31 mouse cellular contexts compared by ENCODE assay signal in the genomic region with DNA sequence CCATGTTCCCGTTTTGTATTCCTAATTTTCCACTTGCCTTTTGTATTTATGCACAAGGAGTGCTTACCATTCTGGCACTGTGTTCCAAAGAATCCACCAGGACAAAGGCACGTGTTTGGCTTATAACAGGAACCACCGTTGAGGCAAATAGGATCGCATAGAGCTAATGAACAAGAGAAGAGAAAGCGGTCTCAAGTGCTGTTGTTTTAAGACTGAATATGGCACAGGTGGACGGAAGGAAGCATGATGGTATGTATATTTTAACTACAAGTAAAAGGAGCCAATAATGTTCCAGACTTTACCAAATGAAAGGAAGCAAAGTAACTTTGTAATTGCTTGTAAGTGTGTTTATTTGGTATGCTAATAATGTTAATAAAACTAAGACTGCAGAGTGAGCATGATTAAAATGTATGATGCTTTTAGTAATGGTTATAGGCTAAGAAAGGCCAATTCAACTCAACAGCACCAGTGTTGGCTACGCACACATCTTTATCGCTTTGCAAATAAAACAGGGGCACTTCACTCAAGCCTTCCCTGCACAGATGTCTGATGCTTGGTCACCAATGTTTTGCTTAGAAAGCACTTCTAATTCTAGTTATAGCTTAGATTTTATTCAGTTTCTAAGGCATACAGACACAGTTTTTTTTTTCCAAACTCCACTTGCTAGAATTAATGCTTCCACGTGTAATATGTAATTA. TPM values are rescaled to one million over a fixed set of nuclear protein-coding genes. Genes with fewer than 3 reads are reported as not detected.
A peak's percentile ranks its signal among the peaks of the same experiment; 100 is the strongest.
DNase-seq lines count a peak whose midpoint lies in the region; ATAC-seq and TF ChIP-seq lines count a peak whose summit lies in the region.
"Had no signal": no experiment of that assay in that cellular context is flagged by ENCODE, and none has a peak within 500 bp of the region (broad histone marks: within the 10 kb centered on the region; RNA-seq: fewer than 3 reads in every experiment).

No protein-coding gene starts in this region.

- TF ChIP-seq CTCF in forebrain, postnatal 0 days (IDR thresholded peaks at IDR 0.05; ENCODE audit: low read depth) = no peak
- no peak for TF ChIP-seq CTCF in lung, embryonic 14.5 days (IDR thresholded peaks at IDR 0.05; ENCODE audit: low read depth)

- H3K9ac ChIP-seq in forebrain, embryonic 13.5 days = no peak overlapping the region
- H3K9ac ChIP-seq in forebrain, postnatal 0 days = no peak overlapping the region
- no peak overlapping the region for H3K9ac ChIP-seq in lung, embryonic 14.5 days
- H3K9ac ChIP-seq in lung, embryonic 16.5 days (ENCODE audit: low read length) = no peak overlapping the region
- H3K9ac ChIP-seq in midbrain, embryonic 11.5 days (ENCODE audit: low read length) = no peak overlapping the region
- no peak overlapping the region for H3K9ac ChIP-seq in midbrain, embryonic 14.5 days (replicated peaks; ENCODE audit: low read length)
- H3K9ac ChIP-seq: embryonic facial prominence, embryonic 13.5 days; embryonic facial prominence, embryonic 15.5 days; forebrain, embryonic 12.5 days had no signal

- no peaks in the 10 kb centered on the region for H3K36me3 ChIP-seq in forebrain, embryonic 13.5 days (ENCODE audit: poor library complexity, severe bottlenecking)
- no peaks in the 10 kb centered on the region for H3K36me3 ChIP-seq in forebrain, postnatal 0 days (ENCODE audit: insufficient read depth)
- no peaks in the 10 kb centered on the region for H3K36me3 ChIP-seq in lung, embryonic 14.5 days (ENCODE audit: insufficient read depth)
- H3K36me3 ChIP-seq in lung, embryonic 16.5 days (ENCODE audit: control insufficient read depth, insufficient read depth, low read length) = no peaks in the 10 kb centered on the region
- H3K36me3 ChIP-seq in midbrain, embryonic 11.5 days (ENCODE audit: control insufficient read depth, insufficient read depth, low read length) = no peaks in the 10 kb centered on the region
- H3K36me3 ChIP-seq in midbrain, embryonic 14.5 days (ENCODE audit: control insufficient read depth, insufficient read depth, low read length) = no peaks in the 10 kb centered on the region
- H3K36me3 ChIP-seq: embryonic facial prominence, embryonic 13.5 days; embryonic facial prominence, embryonic 15.5 days; forebrain, embryonic 10.5 days; forebrain, embryonic 12.5 days; G1E had no signal

- no peaks in the 10 kb centered on the region for H3K27me3 ChIP-seq in forebrain, embryonic 13.5 days
- no peaks in the 10 kb centered on the region for H3K27me3 ChIP-seq in forebrain, postnatal 0 days (ENCODE audit: insufficient read depth, low read length)
- H3K27me3 ChIP-seq in lung, embryonic 14.5 days (ENCODE audit: insufficient read depth, low read length) = no peaks in the 10 kb centered on the region
- H3K27me3 ChIP-seq in lung, embryonic 16.5 days (ENCODE audit: control insufficient read depth, insufficient read depth, low read depth, low read length) = no peaks in the 10 kb centered on the region
- no peaks in the 10 kb centered on the region for H3K27me3 ChIP-seq in midbrain, embryonic 11.5 days (ENCODE audit: control insufficient read depth, insufficient read depth, low read length)
- no peaks in the 10 kb centered on the region for H3K27me3 ChIP-seq in midbrain, embryonic 14.5 days (ENCODE audit: control insufficient read depth, insufficient read depth, low read length)
- H3K27me3 ChIP-seq: CH12.LX; embryonic facial prominence, embryonic 13.5 days; embryonic facial prominence, embryonic 15.5 days; forebrain, embryonic 12.5 days had no signal

- peak; percentile 10; the same call in 1 of the 2 replicates for ATAC-seq in forebrain, embryonic 13.5 days
- ATAC-seq in forebrain, postnatal 0 days = no peak
- ATAC-seq in lung, embryonic 14.5 days (ENCODE audit: insufficient read depth) = peak; percentile 75; the same call in 1 of the 2 replicates
- ATAC-seq in lung, embryonic 16.5 days (ENCODE audit: low read depth) = peak; percentile 51; the same call in 1 of the 2 replicates
- ATAC-seq in midbrain, embryonic 11.5 days (ENCODE audit: low FRiP score) = no peak
- ATAC-seq in midbrain, embryonic 14.5 days (ENCODE audit: low FRiP score, low TSS enrichment) = no peak
- ATAC-seq: activated CD4-positive, CD25-positive, alpha-beta regulatory T cell, adult 4 months; CD4-positive, CD25-positive, alpha-beta regulatory T cell, adult 4 months; Patski had no signal

- H3K27ac ChIP-seq in forebrain, embryonic 13.5 days = no peak overlapping the region
- H3K27ac ChIP-seq in forebrain, postnatal 0 days (ENCODE audit: low read depth, low read length) = no peak overlapping the region
- no peak overlapping the region for H3K27ac ChIP-seq in lung, embryonic 14.5 days (ENCODE audit: low read depth)
- H3K27ac ChIP-seq in lung, embryonic 16.5 days (ENCODE audit: low read length) = no peak overlapping the region
- H3K27ac ChIP-seq in midbrain, embryonic 11.5 days (ENCODE audit: low read depth, low read length) = no peak overlapping the region
- H3K27ac ChIP-seq in midbrain, embryonic 14.5 days (replicated peaks; ENCODE audit: low read depth, low read length) = no peak overlapping the region
- H3K27ac ChIP-seq: embryonic facial prominence, embryonic 13.5 days; embryonic facial prominence, embryonic 15.5 days; forebrain, embryonic 10.5 days; forebrain, embryonic 12.5 days had no signal

- 58% methylated on average over 9 of the region's 9 CpGs for WGBS in forebrain, embryonic 13.5 days
- WGBS in forebrain, postnatal 0 days = 36% methylated on average over 9 of the region's 9 CpGs
- 62% methylated on average over 9 of the region's 9 CpGs for WGBS in lung, embryonic 14.5 days
- 48% methylated on average over 9 of the region's 9 CpGs for WGBS in lung, embryonic 16.5 days
- 77% methylated on average over 9 of the region's 9 CpGs for WGBS in midbrain, embryonic 11.5 days
- 71% methylated on average over 9 of the region's 9 CpGs for WGBS in midbrain, embryonic 14.5 days

- H3K4me2 ChIP-seq in forebrain, embryonic 13.5 days = no peak overlapping the region
- no peak overlapping the region for H3K4me2 ChIP-seq in forebrain, postnatal 0 days (ENCODE audit: low read depth)
- no peak overlapping the region for H3K4me2 ChIP-seq in lung, embryonic 14.5 days
- H3K4me2 ChIP-seq in lung, embryonic 16.5 days (ENCODE audit: low read depth, low read length) = no peak overlapping the region
- no peak overlapping the region for H3K4me2 ChIP-seq in midbrain, embryonic 11.5 days
- no peak overlapping the region for H3K4me2 ChIP-seq in midbrain, embryonic 14.5 days (ENCODE audit: low read length)
- H3K4me2 ChIP-seq: embryonic facial prominence, embryonic 13.5 days; embryonic facial prominence, embryonic 15.5 days; forebrain, embryonic 12.5 days had no signal

- no peak overlapping the region for H3K4me3 ChIP-seq in forebrain, embryonic 13.5 days
- H3K4me3 ChIP-seq in forebrain, postnatal 0 days (ENCODE audit: low read depth, low read length) = no peak overlapping the region
- H3K4me3 ChIP-seq in lung, embryonic 14.5 days (ENCODE audit: low read depth, low read length) = no peak overlapping the region
- H3K4me3 ChIP-seq in lung, embryonic 16.5 days (ENCODE audit: low read length) = no peak overlapping the region
- no peak overlapping the region for H3K4me3 ChIP-seq in midbrain, embryonic 11.5 days (ENCODE audit: low read depth, low read length)
- H3K4me3 ChIP-seq in midbrain, embryonic 14.5 days (replicated peaks; ENCODE audit: low read depth, low read length) = no peak overlapping the region
- H3K4me3 ChIP-seq: embryonic facial prominence, embryonic 13.5 days; embryonic facial prominence, embryonic 15.5 days; erythroblast, embryonic 14.5 days; forebrain, embryonic 10.5 days; forebrain, embryonic 12.5 days had no signal

- no peak for DNase-seq in forebrain, postnatal 0 days
- peak; percentile 36 for DNase-seq in lung, embryonic 14.5 days
- no peak for DNase-seq in lung, postnatal 14 days
- DNase-seq in lung, postnatal 36 days = no peak
- peak; percentile 83 for DNase-seq in midbrain, embryonic 11.5 days (ENCODE audit: low spot score, missing footprints)
- DNase-seq in midbrain, embryonic 14.5 days = no peak
- DNase-seq: adrenal gland, adult 8-10 months; adrenal gland, postnatal 14 days; adrenal gland, postnatal 36 days; B cell, adult 2 months; cerebellum, adult 11 months; cerebellum, adult 18-20 months; cerebellum, adult 8-10 months; cerebellum, adult 9-11 months; cerebellum, postnatal 14 days; cerebellum, postnatal 36 days; embryo, embryonic 11 days had no signal

- no peaks in the 10 kb centered on the region for H3K9me3 ChIP-seq in forebrain, embryonic 13.5 days (replicated peaks)
- H3K9me3 ChIP-seq in forebrain, postnatal 0 days (ENCODE audit: low read length) = no peaks in the 10 kb centered on the region
- H3K9me3 ChIP-seq in lung, embryonic 14.5 days (ENCODE audit: low read depth, low read length) = no peaks in the 10 kb centered on the region
- no peaks in the 10 kb centered on the region for H3K9me3 ChIP-seq in lung, embryonic 16.5 days (ENCODE audit: control insufficient read depth, low read length)
- H3K9me3 ChIP-seq in midbrain, embryonic 11.5 days (ENCODE audit: control insufficient read depth, low read length) = no peaks in the 10 kb centered on the region
- H3K9me3 ChIP-seq in midbrain, embryonic 14.5 days (ENCODE audit: control insufficient read depth, low read length) = no peaks in the 10 kb centered on the region
- H3K9me3 ChIP-seq: embryonic facial prominence, embryonic 13.5 days; embryonic facial prominence, embryonic 15.5 days; forebrain, embryonic 10.5 days; forebrain, embryonic 12.5 days; G1E had no signal

- H3K4me1 ChIP-seq in forebrain, embryonic 13.5 days = no peaks in the 10 kb centered on the region
- H3K4me1 ChIP-seq in forebrain, postnatal 0 days (ENCODE audit: insufficient read depth) = no peaks in the 10 kb centered on the region
- H3K4me1 ChIP-seq in lung, embryonic 14.5 days (ENCODE audit: insufficient read depth) = no peaks in the 10 kb centered on the region
- 0 out of 2 replicates have a peak, but pooled peaks cover 2% of the 10 kb centered on the region for H3K4me1 ChIP-seq in lung, embryonic 16.5 days (replicated peaks; ENCODE audit: control insufficient read depth, insufficient read depth, low read length)
- no peaks in the 10 kb centered on the region for H3K4me1 ChIP-seq in midbrain, embryonic 11.5 days (ENCODE audit: control insufficient read depth, insufficient read depth, low read length)
- no peaks in the 10 kb centered on the region for H3K4me1 ChIP-seq in midbrain, embryonic 14.5 days (ENCODE audit: control insufficient read depth, insufficient read depth, low read length)
- H3K4me1 ChIP-seq: embryonic facial prominence, embryonic 13.5 days; embryonic facial prominence, embryonic 15.5 days; forebrain, embryonic 10.5 days; forebrain, embryonic 12.5 days had no signal

RNA-seq across cellular contexts. Expression of gene Vwde, which starts 58.4 kb away (rescaled TPM):
- polyA plus RNA-seq in forebrain, embryonic 13.5 days (2015; fragmentation: Nextera tagmentation; extraction: Ambion mirVana) = 0.05 TPM in 1 of 2 replicates, not detected in the other
- 0.08 TPM in 1 of 2 replicates, not detected in the other for total RNA-seq in forebrain, postnatal 0 days (2014; rRNA removed)
- polyA plus RNA-seq in forebrain, postnatal 0 days (2015; fragmentation: Nextera tagmentation; extraction: Ambion mirVana) = 0.02 and 0.03 TPM in 2 replicates
- 0.03 and 0.08 TPM in 2 replicates for polyA plus RNA-seq in lung, embryonic 14.5 days (2014; fragmentation: Nextera tagmentation; extraction: Ambion mirVana)
- polyA plus RNA-seq in lung, embryonic 16.5 days (2015; fragmentation: Nextera tagmentation; extraction: Ambion mirVana) = 0.04 TPM in 1 of 2 replicates, not detected in the other
- 0.10 and 0.19 TPM in 2 replicates for polyA plus RNA-seq in midbrain, embryonic 11.5 days (2014; fragmentation: Nextera tagmentation; extraction: Ambion mirVana)
- polyA plus RNA-seq in midbrain, embryonic 14.5 days (2014; fragmentation: Nextera tagmentation; extraction: Ambion mirVana) = 0.25 TPM in 1 of 2 replicates, not detected in the other
- total RNA-seq: adrenal gland, adult 18-20 months; adrenal gland, adult 8-10 months; adrenal gland, postnatal 14 days; adrenal gland, postnatal 36 days; CH12.LX; common myeloid progenitor, adult 5-6 weeks had no signal
- polyA plus RNA-seq: forebrain, embryonic 12.5 days; G1E; Patski had no signal

Comparison
In these comparisons a context has a peak if more than half of its experiments do, and no peak if none do; other contexts are left out.
1. ATAC-seq: peak in forebrain, embryonic 13.5 days (single experiment), lung, embryonic 14.5 days (single experiment) and lung, embryonic 16.5 days (single experiment); none in forebrain, postnatal 0 days (single experiment), midbrain, embryonic 11.5 days (single experiment) and midbrain, embryonic 14.5 days (single experiment).
2. DNase-seq: peak in lung, embryonic 14.5 days (single experiment) and midbrain, embryonic 11.5 days (single experiment); none in forebrain, postnatal 0 days (single experiment), lung, postnatal 14 days (single experiment), lung, postnatal 36 days (single experiment) and midbrain, embryonic 14.5 days (single experiment).